Mouse (Mus musculus): Measurements from ENCODE around the gene Kpna6.

The Kpna6 gene

GRCm38 (mm10) chr4:129672878-129673449 lies 397 bp upstream of the Kpna6 start:
- CTCF ChIA-PET: interaction anchor here in 3 of 4 experiments (0.5 to 2.2 kb wide), 10 partner anchors 8 to 567 kb away, joined by 3 to 8 read pairs (median 3); partner anchors contain the start of genes Dcdc2b (in 1 of the 3), Tmem39b (in 1 of the 3) and Txlna (in 1 of the 3)
- POLR2A ChIA-PET: interaction anchor here in 3 of 4 experiments (0.6 to 2.3 kb wide), 25 partner anchors 8 to 635 kb away, joined by 3 to 14 read pairs (median 3); partner anchors contain the start of genes Tmem39b (in 2 of the 3), Txlna (in 2 of the 3), Bsdc1 (in 1 of the 3) and Hdac1 (in 1 of the 3)

GRCm38 (mm10) chr4:129671491-129672082 lies 980 bp downstream of the Kpna6 start:
- POLR2A ChIA-PET: interaction anchor here in 3 of 4 experiments (0.7 to 2.3 kb wide), 12 partner anchors 10 to 171 kb away, joined by 3 to 14 read pairs (median 4); partner anchors contain the start of genes Tmem39b (in 2 of the 3) and Txlna (in 2 of the 3)
- CTCF ChIA-PET: interaction anchor here in 2 of 4 experiments (1.3 to 2.2 kb wide), 3 partner anchors 10 to 57 kb away, joined by 3 to 8 read pairs (median 5); partner anchors contain the start of genes Dcdc2b (in 1 of the 2) and Tmem39b (in 1 of the 2)

- POLR2A ChIA-PET: interaction anchor here in 2 of 4 experiments (0.6 to 0.8 kb wide), 2 partner anchors 20 to 21 kb away, joined by 3 read pairs; partner anchors contain the start of gene Txlna (in 1 of the 2)
- CTCF ChIA-PET: no interaction called here
Observed at GRCm38 (mm10) chr4:129662255-129662813, 10.2 kb downstream of the Kpna6 start.

- CTCF ChIA-PET: interaction anchor here in 1 of 4 experiments (1.1 kb wide), 1 partner anchor 85 kb away, joined by 3 read pairs; no protein-coding TSS in a partner anchor
- POLR2A ChIA-PET: interaction anchor here in 2 of 4 experiments (0.6 to 0.7 kb wide), 2 partner anchors 17 to 19 kb away, joined by 3 read pairs; no protein-coding TSS in a partner anchor
Observed at GRCm38 (mm10) chr4:129661584-129661983, 11.0 kb downstream of the Kpna6 start.

GRCm38 (mm10) chr4:129654770-129655169 lies 17.8 kb downstream of the Kpna6 start:
- ChIA-PET CTCF (interaction anchor here in 2 of 4 experiments (0.5 kb wide), 2 partner anchors 52 to 116 kb away, joined by 4 to 9 read pairs; no protein-coding TSS in a partner anchor), POLR2A (interaction anchor here in 2 of 4 experiments (0.6 to 1.7 kb wide), 8 partner anchors 8 to 122 kb away, joined by 3 to 5 read pairs (median 3); partner anchors contain the start of genes Txlna (in 2 of the 2) and Tmem39b (in 1 of the 2))

- ChIA-PET CTCF (interaction anchor here in 2 of 4 experiments (0.5 to 0.7 kb wide), 4 partner anchors 9 to 874 kb away, joined by 3 to 5 read pairs (median 3); partner anchors contain the start of gene Txlna (in 1 of the 2)), POLR2A (interaction anchor here in 1 of 4 experiments (0.7 to 3.7 kb wide), 3 partner anchors 9 to 23 kb away, joined by 3 to 20 read pairs (median 3); partner anchors contain the start of gene Txlna)
Observed at GRCm38 (mm10) chr4:129650359-129650758, 22.2 kb downstream of the Kpna6 start.

- CTCF ChIA-PET: no interaction called here
- POLR2A ChIA-PET: interaction anchor here in 2 of 4 experiments (0.7 to 1.2 kb wide), 5 partner anchors 12 to 48 kb away, joined by 3 to 5 read pairs (median 3); partner anchors contain the start of gene Tmem39b (in 1 of the 2)
Observed at GRCm38 (mm10) chr4:129648656-129649055, 23.9 kb downstream of the Kpna6 start.

- ChIA-PET CTCF (interaction anchor here in 1 of 4 experiments (0.7 to 1.6 kb wide), 2 partner anchors 8 to 146 kb away, joined by 3 read pairs; no protein-coding TSS in a partner anchor), POLR2A (interaction anchor here in 2 of 4 experiments (0.5 to 17.2 kb wide), 13 partner anchors 8 to 51 kb away, joined by 3 to 255 read pairs (median 4); partner anchors contain the start of genes Ccdc28b (in 2 of the 2), Iqcc (in 1 of the 2) and Tmem39b (in 1 of the 2))
Observed at GRCm38 (mm10) chr4:129645204-129645603, 27.4 kb downstream of the Kpna6 start.

GRCm38 (mm10) chr4:129641756-129642155 lies 30.8 kb downstream of the Kpna6 start:
- ChIA-PET CTCF (interaction anchor here in 3 of 4 experiments (0.5 to 2.0 kb wide), 5 partner anchors 33 to 600 kb away, joined by 3 to 8 read pairs (median 5); partner anchors contain the start of gene Tmem39b (in 1 of the 3)), POLR2A (interaction anchor here in 3 of 4 experiments (0.7 to 17.2 kb wide), 31 partner anchors 9 to 181 kb away, joined by 3 to 255 read pairs (median 7); partner anchors contain the start of genes Bsdc1 (in 2 of the 3), Ccdc28b (in 2 of the 3), Iqcc (in 2 of the 3) and Marcksl1 (in 2 of the 3))

GRCm38 (mm10) chr4:129640638-129641467 lies 31.7 kb downstream of the Kpna6 start, which contains the start of gene Txlna:
Gene Txlna (minus strand): TSS chr4:129641065.
- POLR2A ChIA-PET: interaction anchor here (0.5 to 17.2 kb wide), 116 partner anchors 9 to 919 kb away, joined by 3 to 255 read pairs (median 4); partner anchors contain the start of genes Tmem39b (in 4 of the 4), Dcdc2b (in 3 of the 4), Iqcc (in 3 of the 4) and Kpna6 (in 3 of the 4)
- CTCF ChIA-PET: interaction anchor here (0.6 to 2.0 kb wide), 24 partner anchors 9 to 546 kb away, joined by 3 to 14 read pairs (median 3); partner anchors contain the start of genes Kpna6 (in 3 of the 4) and Tmem39b (in 1 of the 4)

- POLR2A ChIA-PET: interaction anchor here (0.6 to 17.2 kb wide), 79 partner anchors 8 to 880 kb away, joined by 3 to 255 read pairs (median 5); partner anchors contain the start of genes Tmem39b (in 4 of the 4), Dcdc2b (in 3 of the 4), Marcksl1 (in 3 of the 4) and Bsdc1 (in 2 of the 4)
- CTCF ChIA-PET: interaction anchor here in 3 of 4 experiments (0.5 to 2.0 kb wide), 12 partner anchors 11 to 502 kb away, joined by 3 to 14 read pairs (median 3); partner anchors contain the start of gene Kpna6 (in 2 of the 3)
Observed at GRCm38 (mm10) chr4:129640101-129640637, 32.4 kb downstream of the Kpna6 start.

- ChIA-PET CTCF (interaction anchor here in 1 of 4 experiments (0.6 kb wide), 1 partner anchor 1014 kb away, joined by 8 read pairs; no protein-coding TSS in a partner anchor), POLR2A (interaction anchor here in 2 of 4 experiments (0.5 to 17.2 kb wide), 6 partner anchors 11 to 102 kb away, joined by 3 to 255 read pairs (median 4); partner anchors contain the start of genes Ccdc28b (in 1 of the 2) and Iqcc (in 1 of the 2))
Observed at GRCm38 (mm10) chr4:129639221-129639620, 33.3 kb downstream of the Kpna6 start.

- POLR2A ChIA-PET: interaction anchor here (0.5 to 17.7 kb wide), 15 partner anchors 5 to 762 kb away, joined by 3 to 255 read pairs (median 4); partner anchors contain the start of genes Ccdc28b (in 2 of the 4), Iqcc (in 1 of the 4), Marcksl1 (in 1 of the 4) and Txlna (in 1 of the 4)
Observed at GRCm38 (mm10) chr4:129633852-129634251, 38.7 kb downstream of the Kpna6 start.

GRCm38 (mm10) chr4:129631867-129632266 lies 40.7 kb downstream of the Kpna6 start:
- ChIA-PET POLR2A (interaction anchor here in 3 of 4 experiments (0.7 to 17.7 kb wide), 9 partner anchors 6 to 151 kb away, joined by 3 to 255 read pairs (median 6); partner anchors contain the start of genes Txlna (in 3 of the 3), Ccdc28b (in 2 of the 3) and Iqcc (in 1 of the 3)), CTCF (interaction anchor here in 1 of 4 experiments (1.2 kb wide), 2 partner anchors 23 to 456 kb away, joined by 3 to 6 read pairs; no protein-coding TSS in a partner anchor)

More at GRCm38 (mm10) chr4:129633852-129634251, 38.7 kb downstream of the Kpna6 start:
- CTCF ChIA-PET: interaction anchor here (0.5 to 1.4 kb wide), 7 partner anchors 9 to 345 kb away, joined by 3 to 14 read pairs (median 3); partner anchors contain the start of gene Ccdc28b (in 1 of the 4)

GRCm38 (mm10) chr4:129630944-129631343 lies 41.6 kb downstream of the Kpna6 start:
- CTCF ChIA-PET: interaction anchor here in 1 of 4 experiments (1.2 kb wide), 2 partner anchors 22 to 457 kb away, joined by 3 to 6 read pairs; no protein-coding TSS in a partner anchor
- POLR2A ChIA-PET: interaction anchor here in 2 of 4 experiments (0.9 to 17.7 kb wide), 11 partner anchors 5 to 150 kb away, joined by 3 to 255 read pairs (median 5); partner anchors contain the start of genes Txlna (in 2 of the 2), Ccdc28b (in 1 of the 2) and Iqcc (in 1 of the 2)
